12 mouse cellular contexts compared by ENCODE assay signal in the genomic region with DNA sequence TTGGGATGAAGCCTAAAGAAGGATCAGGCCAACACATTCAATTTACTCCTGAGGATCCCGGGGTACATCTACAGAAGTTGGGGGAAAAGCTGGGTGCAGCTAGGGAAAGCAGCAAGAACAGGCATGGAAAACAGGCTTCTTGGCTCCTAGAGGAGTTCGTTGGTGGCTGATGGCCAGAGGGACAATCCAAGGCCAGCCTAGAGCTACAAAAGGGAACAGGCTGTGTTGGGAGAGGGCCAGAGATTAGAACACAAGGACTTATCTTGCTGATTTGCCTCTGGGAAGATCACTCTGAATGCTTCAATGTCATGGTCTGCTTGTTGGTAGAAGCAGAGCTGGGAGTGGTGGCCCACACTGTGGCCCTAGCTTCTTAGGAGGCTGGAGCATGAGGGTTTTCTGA. TPM values are rescaled to one million over a fixed set of nuclear protein-coding genes. Genes with fewer than 3 reads are reported as not detected.
DNase-seq lines count a peak whose midpoint lies in the region; ATAC-seq lines count a peak whose summit lies in the region.
"Had no signal": no experiment of that assay in that cellular context is flagged by ENCODE, and none has a peak within 500 bp of the region (broad histone marks: within the 10 kb centered on the region; RNA-seq: fewer than 3 reads in every experiment).

No protein-coding gene starts in this region.

- no peak for ATAC-seq in erythroid progenitor cell, adult 5-6 weeks (replicated peaks; ENCODE audit: low FRiP score, poor library complexity, severe bottlenecking)
- ATAC-seq: liver, postnatal 0 days; midbrain, embryonic 15.5 days had no signal

- DNase-seq in cerebellum, postnatal 14 days: peak; percentile 40 to 46
- no peak for DNase-seq in cerebellum, postnatal 36 days
- peak; percentile 34 for DNase-seq in kidney, postnatal 14 days
- DNase-seq in kidney, adult 9 months: no peak
- DNase-seq in adrenal gland, adult 18-20 months (ENCODE audit: low spot score in 2 of 2): peak; percentile 36 to 41
- peak; percentile 50 to 53 for DNase-seq in heart, postnatal 14 days
- no peak for DNase-seq in layer of hippocampus, postnatal 36 days
- DNase-seq: liver, postnatal 0 days; spleen, adult 18-20 months; thymus, postnatal 4 days had no signal

- intact Hi-C loops in heart, postnatal 14 days (cut with DNase I): no loop called here

RNA-seq across cellular contexts. Expression of a gene that starts 13.3 kb away (rescaled TPM):
- total RNA-seq in adrenal gland, adult 18-20 months (2021): 10 to 100 TPM; 79.0 to 91.6 TPM
- 100 to 1,000 TPM; 252 to 276 TPM for total RNA-seq in heart, postnatal 14 days (2021)
- 9.4 and 31.0 TPM in 2 replicates for total RNA-seq in erythroid progenitor cell, adult 5-6 weeks (2015; ENCODE audit: low replicate concordance)
- 4.1 and 5.6 TPM in 2 replicates for total RNA-seq in erythroid progenitor cell, adult 5-6 weeks (2017; ENCODE audit: low replicate concordance)
- 100 to 1,000 TPM; 555 to 604 TPM for total RNA-seq in layer of hippocampus, postnatal 36 days (2021)

RNA-seq across cellular contexts. Expression of a gene that starts 42.6 kb away (rescaled TPM):
- 10 to 100 TPM; 10.9 to 14.1 TPM for total RNA-seq in adrenal gland, adult 18-20 months (2021)
- 1 to 10 TPM; 5.7 to 6.1 TPM for total RNA-seq in heart, postnatal 14 days (2021)
- total RNA-seq in erythroid progenitor cell, adult 5-6 weeks (2015; ENCODE audit: low replicate concordance): 12.2 and 19.1 TPM in 2 replicates
- total RNA-seq in erythroid progenitor cell, adult 5-6 weeks (2017; ENCODE audit: low replicate concordance): 39.5 and 40.3 TPM in 2 replicates
- total RNA-seq in layer of hippocampus, postnatal 36 days (2021): 1 to 10 TPM; 4.4 to 5.0 TPM

Comparison
In these comparisons a context has a peak if more than half of its experiments do, and no peak if none do; other contexts are left out.
1. DNase-seq: peak in cerebellum, postnatal 14 days (2 of 2), kidney, postnatal 14 days (single experiment), adrenal gland, adult 18-20 months (2 of 2) and heart, postnatal 14 days (2 of 2); none in cerebellum, postnatal 36 days (0 of 2), kidney, adult 9 months (single experiment) and layer of hippocampus, postnatal 36 days (0 of 2).